Mouse (Mus musculus) small intestine, adult 2 months (tissue): ENCODE data around the gene Canx.

Experiments used
- CTCF ChIP-seq: fragments of 200-500 bp; IDR thresholded peaks from 2 replicates; pipeline ENCODE4 v1.5.1; 2012; ENCODE audit warnings: low read depth, mild to moderate bottlenecking, control low read depth, inconsistent platforms, low read length, moderate library complexity, mixed read lengths; ENCODE audit not compliant: insufficient replicate concordance, insufficient read length; ENCODE audit errors: extremely low read depth
- POLR2A ChIP-seq: fragments of 200-500 bp; IDR thresholded peaks from 2 replicates; pipeline ENCODE4 v1.6.1; 2012; ENCODE audit warnings: low read depth, mild to moderate bottlenecking, control low read depth, inconsistent platforms, low read length, moderate library complexity

- TF ChIP-seq CTCF (no peak), POLR2A (no peak)
Measured at GRCm38 (mm10) chr11:50286428-50286827, 39.0 kb downstream of the Canx start.
